Mouse (Mus musculus) olfactory bulb, adult 2 months (tissue): ENCODE measurements around the gene Cfap43.

ENCODE experiments used
- CTCF ChIP-seq: fragments of 200-500 bp; IDR thresholded peaks from 2 replicates; pipeline ENCODE4 v1.5.1; 2012; ENCODE audit warnings: low read depth, mild to moderate bottlenecking, low read length, moderate library complexity; ENCODE audit not compliant: insufficient read depth
- POLR2A ChIP-seq: fragments of 200-500 bp; IDR thresholded peaks from 2 replicates; pipeline ENCODE4 v1.6.1; 2012; ENCODE audit warnings: mild to moderate bottlenecking, low read depth, low read length, moderate library complexity; ENCODE audit not compliant: insufficient read depth

GRCm38 (mm10) chr19:47946821-47947465, 27.9 kb upstream of the Cfap43 start:
- no peak for TF ChIP-seq CTCF
- TF ChIP-seq POLR2A: no peak
